Mouse (Mus musculus) adipocyte (in vitro differentiated cells): ENCODE measurements around the gene Cir1.

Experiments used
- DNase-seq: peaks from one replicate; pipeline ENCODE4 v3.0.0-alpha.2; 2016; ENCODE audit warnings: low spot score

Gene Cir1

GRCm38 (mm10) chr2:73312152-73313116 is at the start of gene Cir1, which contains the start of gene Scrn3:
Gene Cir1, minus strand, starts transcription at chr2:73312701.
Gene Scrn3, plus strand, starts transcription at chr2:73312601.
- DNase-seq = peak; percentile 98

GRCm38 (mm10) chr2:73360536-73360935 is 48.0 kb upstream of the Cir1 start:
- DNase-seq = no peak

GRCm38 (mm10) chr2:73359941-73360340 is 47.4 kb upstream of the Cir1 start:
- no peak for DNase-seq

GRCm38 (mm10) chr2:73357004-73357403 is 44.5 kb upstream of the Cir1 start:
- no peak for DNase-seq

- peak; percentile 54 for DNase-seq
Observed at GRCm38 (mm10) chr2:73351927-73352374, 39.5 kb upstream of the Cir1 start.

GRCm38 (mm10) chr2:73351496-73351895 is 39.0 kb upstream of the Cir1 start:
- no peak for DNase-seq

GRCm38 (mm10) chr2:73348221-73348620 is 35.7 kb upstream of the Cir1 start:
- DNase-seq = no peak

- DNase-seq = no peak
Observed at GRCm38 (mm10) chr2:73347766-73348165, 35.3 kb upstream of the Cir1 start.

GRCm38 (mm10) chr2:73347136-73347535 is 34.6 kb upstream of the Cir1 start:
- no peak for DNase-seq

- DNase-seq = no peak
Observed at GRCm38 (mm10) chr2:73346345-73347086, 34.0 kb upstream of the Cir1 start.

GRCm38 (mm10) chr2:73345204-73345603 is 32.7 kb upstream of the Cir1 start:
- no peak for DNase-seq

- DNase-seq = no peak
Observed at GRCm38 (mm10) chr2:73343701-73344100, 31.2 kb upstream of the Cir1 start.

- DNase-seq = no peak
Observed at GRCm38 (mm10) chr2:73338415-73338814, 25.9 kb upstream of the Cir1 start.

- peak; percentile 62 for DNase-seq
Observed at GRCm38 (mm10) chr2:73335949-73336348, 23.4 kb upstream of the Cir1 start.

GRCm38 (mm10) chr2:73325871-73326270 is 13.4 kb upstream of the Cir1 start:
- peak; percentile 94 for DNase-seq

- no peak for DNase-seq
Observed at GRCm38 (mm10) chr2:73322991-73323390, 10.5 kb upstream of the Cir1 start.

- no peak for DNase-seq
Observed at GRCm38 (mm10) chr2:73319218-73319617, 6.7 kb upstream of the Cir1 start.

- no peak for DNase-seq
Observed at GRCm38 (mm10) chr2:73317426-73317825, 4.9 kb upstream of the Cir1 start.

- DNase-seq = no peak
Observed at GRCm38 (mm10) chr2:73314311-73314710, 1.8 kb upstream of the Cir1 start.

- DNase-seq = peak; percentile 60
Observed at GRCm38 (mm10) chr2:73313117-73313501, 608 bp upstream of the Cir1 start.

- DNase-seq = no peak
Observed at GRCm38 (mm10) chr2:73306006-73306405, 6.5 kb downstream of the Cir1 start.

GRCm38 (mm10) chr2:73304506-73304905 is 8.0 kb downstream of the Cir1 start:
- DNase-seq = no peak

- no peak for DNase-seq
Observed at GRCm38 (mm10) chr2:73302722-73303121, 9.8 kb downstream of the Cir1 start.
